Mouse (Mus musculus) cortical plate, adult 2 months (tissue): ENCODE data around the gene Cntfr.

ENCODE experiments used
- CTCF ChIP-seq: fragments of 200-500 bp; IDR thresholded peaks from 2 replicates; pipeline ENCODE4 v1.5.1; 2011; ENCODE audit warnings: mild to moderate bottlenecking, control low read depth, low read length; ENCODE audit not compliant: insufficient read depth; ENCODE audit errors: extremely low read depth
- POLR2A ChIP-seq: fragments of 200-500 bp; IDR thresholded peaks from 2 replicates; pipeline ENCODE4 v1.6.1; 2011; ENCODE audit warnings: mild to moderate bottlenecking, low read length, control low read depth; ENCODE audit not compliant: insufficient read depth; ENCODE audit errors: extremely low read depth

DNA sequence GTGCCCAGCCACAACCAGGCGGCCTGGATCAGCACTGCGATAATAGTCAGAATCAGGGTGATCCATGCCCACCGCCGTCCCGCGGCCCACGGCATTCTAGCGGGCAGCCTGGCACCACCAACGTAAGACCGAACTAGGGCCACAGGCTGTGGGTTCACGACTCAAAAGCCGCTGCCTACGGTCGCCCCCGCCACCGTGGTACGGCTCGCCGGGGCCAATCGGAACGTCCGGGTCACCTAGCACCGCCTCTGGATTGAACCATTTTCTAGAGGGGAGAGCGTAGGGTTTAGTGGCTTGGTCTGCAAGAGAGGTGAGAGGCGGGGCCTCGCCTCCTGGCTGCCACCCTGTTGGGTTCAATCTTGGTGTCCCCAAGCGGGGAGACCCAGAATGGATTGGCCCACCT is 44.3 kb upstream of the Cntfr start:
- TF ChIP-seq CTCF (no peak), POLR2A (peak; percentile 92)
